Mouse (Mus musculus) liver, embryonic 11.5 days (tissue): Measurements from ENCODE around the gene Gstt4. TPM values are rescaled to one million over a fixed set of nuclear protein-coding genes. Genes with fewer than 3 reads are reported as not detected.
A peak's percentile ranks its signal among the peaks of the same experiment; 100 is the strongest.
"Not testable (repeated sequence)": the region's sequence is repeated elsewhere in the genome, so short reads cannot be mapped to it uniquely, and the experiment has no call there.

Source experiments
- ATAC-seq: fragments of 200-750 bp; cut with Nextera tagmentation; replicated peaks from 2 replicates; pipeline ENCODE4 v1.8.0; 2017; ENCODE audit warnings: moderate number of reproducible peaks, mild to moderate bottlenecking, moderate TSS enrichment, moderate library complexity; ENCODE audit not compliant: low FRiP score
- DNase-seq: peaks from one replicate; pipeline ENCODE4 v3.0.0-alpha.2; 2017; ENCODE audit warnings: low spot score
- H3K27ac ChIP-seq: fragments of 300-500 bp; sonication (generic); 2 replicates; pipeline ENCODE4 v1.5.1; 2014; ENCODE audit warnings: mild to moderate bottlenecking, low read depth, low read length, control low read depth
- H3K27me3 ChIP-seq: fragments of 300-500 bp; sonication (generic); replicated peaks from 2 replicates; pipeline ENCODE4 v1.6.1; 2014; ENCODE audit warnings: low read length, mixed read lengths; ENCODE audit not compliant: control insufficient read depth, insufficient read depth
- H3K36me3 ChIP-seq: fragments of 300-500 bp; sonication (generic); 2 replicates; pipeline ENCODE4 v1.6.1; 2014; ENCODE audit warnings: mild to moderate bottlenecking, low read length, moderate library complexity, mixed read lengths; ENCODE audit not compliant: control insufficient read depth, insufficient read depth
- H3K4me1 ChIP-seq: fragments of 300-500 bp; sonication (generic); replicated peaks from 2 replicates; pipeline ENCODE4 v1.6.1; 2014; ENCODE audit warnings: low read length, mixed read lengths; ENCODE audit not compliant: control insufficient read depth, insufficient read depth
- H3K4me2 ChIP-seq: fragments of 300-500 bp; sonication (generic); 2 replicates; pipeline ENCODE4 v1.6.1; 2014; ENCODE audit warnings: mild to moderate bottlenecking, control low read depth, moderate library complexity
- H3K4me3 ChIP-seq: fragments of 300-500 bp; sonication (generic); 2 replicates; pipeline ENCODE4 v1.5.1; 2014; ENCODE audit warnings: low read depth, low read length, control low read depth
- H3K9ac ChIP-seq: fragments of 300-500 bp; sonication (generic); 2 replicates; pipeline ENCODE4 v1.6.1; 2014; ENCODE audit warnings: low read depth, low read length, control low read depth
- H3K9me3 ChIP-seq: fragments of 300-500 bp; sonication (generic); 2 replicates; pipeline ENCODE4 v1.6.1; 2016; ENCODE audit warnings: low read length, inconsistent platforms, mixed read lengths; ENCODE audit not compliant: control insufficient read depth
- WGBS: fragments of 180-500 bp; shearing (Covaris S2); extraction: QIAGEN DNeasy Blood & Tissue Kit; methylation state at CpG from one replicate; pipeline ENCODE4 v1.1.7; 2014; 5-methylcytosine and 5-hydroxymethylcytosine counted together
- polyA plus RNA-seq: library from polyadenylated mRNA; unstranded; fragments of >200 nt; fragmentation: Nextera tagmentation; extraction: Ambion mirVana; gene quantifications from 2 replicates; pipeline ENCODE4 v1.2.1, GENCODE M21; 2014

The Gstt4 gene
- polyA plus RNA-seq, 1 experiment from 2014 or later, result not detected

DNA sequence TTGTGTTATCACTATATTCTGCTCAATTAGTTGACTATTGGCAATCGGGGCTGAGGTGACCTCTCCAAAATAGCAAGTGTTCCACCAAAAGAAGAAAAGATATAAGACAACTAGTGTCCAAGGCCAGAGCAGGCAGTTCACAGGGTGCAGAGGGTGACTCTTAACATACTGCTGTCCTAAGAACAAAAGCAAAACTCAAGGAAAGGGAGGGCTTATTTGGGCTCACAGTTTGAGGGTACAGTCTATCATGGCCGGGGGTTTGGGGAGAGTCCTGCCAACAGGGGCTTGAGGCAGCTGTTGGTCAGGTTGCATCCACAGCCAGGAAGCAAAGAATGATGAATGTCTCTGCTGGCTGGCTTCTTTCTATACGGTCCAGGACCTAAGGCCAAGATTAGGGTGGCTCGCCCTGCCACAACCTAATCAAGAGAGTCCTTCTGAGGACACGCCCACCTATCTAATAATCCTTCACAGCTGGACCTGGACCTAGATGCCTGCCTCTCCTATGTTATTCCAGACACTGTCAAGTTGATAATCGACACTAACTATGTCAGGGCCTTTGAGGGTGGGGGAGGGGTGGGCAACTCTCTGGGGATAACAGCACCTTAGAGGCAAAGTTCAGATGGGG, 23.1 kb upstream of the Gstt4 start:
- DNase-seq (no peak), ATAC-seq (peak; percentile 95)
- no peak overlapping the region for H3K4me3 ChIP-seq
- H3K9me3 ChIP-seq, result no peaks in the 10 kb centered on the region
- no peaks in the 10 kb centered on the region for H3K27me3 ChIP-seq
- H3K9ac ChIP-seq, result no peak overlapping the region
- H3K4me1 ChIP-seq, result peaks cover 13% of the 10 kb centered on the region
- H3K27ac ChIP-seq, result 0 out of 2 replicates have a peak overlapping the region, but pooled peaks have one; percentile 19
- 50% methylated on average over 6 of the region's 6 CpGs for WGBS
- no peaks in the 10 kb centered on the region for H3K36me3 ChIP-seq
- H3K4me2 ChIP-seq, result peak overlapping the region; percentile 30; the same call in 1 of the 2 replicates

DNA sequence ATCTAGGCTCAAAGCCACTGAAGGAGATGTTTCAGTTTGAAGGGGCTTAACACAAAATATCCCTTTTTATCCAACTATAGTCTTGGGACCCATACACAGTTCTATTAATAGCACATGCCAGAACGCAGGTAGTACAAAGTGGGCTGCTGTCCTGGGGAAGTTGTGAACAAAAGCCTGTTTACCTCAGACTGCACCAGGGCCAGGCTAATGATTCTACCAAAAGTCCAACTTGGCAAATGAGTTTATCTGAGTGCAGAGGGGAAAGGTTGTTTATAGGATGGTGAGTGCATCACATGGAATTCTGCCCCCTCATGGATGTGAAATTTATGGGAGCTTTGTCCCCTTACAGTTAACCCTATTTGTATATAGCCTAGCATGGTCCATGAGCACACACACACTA, 22.5 kb upstream of the Gstt4 start:
- no peak overlapping the region for H3K27ac ChIP-seq
- WGBS, result 74% methylated on average over 1 of the region's 1 CpGs
- no peak overlapping the region for H3K4me2 ChIP-seq
- no peaks in the 10 kb centered on the region for H3K27me3 ChIP-seq
- no peak overlapping the region for H3K4me3 ChIP-seq
- no peaks in the 10 kb centered on the region for H3K9me3 ChIP-seq
- no peak for ATAC-seq
- H3K36me3 ChIP-seq, result no peaks in the 10 kb centered on the region
- H3K9ac ChIP-seq, result no peak overlapping the region
- H3K4me1 ChIP-seq, result peaks cover 13% of the 10 kb centered on the region
- DNase-seq, result no peak

- WGBS, result 75% methylated on average over 6 of the region's 6 CpGs
- H3K27ac ChIP-seq, H3K36me3 ChIP-seq, H3K27me3 ChIP-seq, H3K4me3 ChIP-seq, H3K4me2 ChIP-seq, ATAC-seq, DNase-seq, H3K9me3 ChIP-seq, H3K9ac ChIP-seq: not testable (repeated sequence)
- peaks cover 13% of the 10 kb centered on the region for H3K4me1 ChIP-seq
These were observed 21.6 kb upstream of the Gstt4 start for GRCm38 (mm10) chr10:75843898-75844297.

DNA sequence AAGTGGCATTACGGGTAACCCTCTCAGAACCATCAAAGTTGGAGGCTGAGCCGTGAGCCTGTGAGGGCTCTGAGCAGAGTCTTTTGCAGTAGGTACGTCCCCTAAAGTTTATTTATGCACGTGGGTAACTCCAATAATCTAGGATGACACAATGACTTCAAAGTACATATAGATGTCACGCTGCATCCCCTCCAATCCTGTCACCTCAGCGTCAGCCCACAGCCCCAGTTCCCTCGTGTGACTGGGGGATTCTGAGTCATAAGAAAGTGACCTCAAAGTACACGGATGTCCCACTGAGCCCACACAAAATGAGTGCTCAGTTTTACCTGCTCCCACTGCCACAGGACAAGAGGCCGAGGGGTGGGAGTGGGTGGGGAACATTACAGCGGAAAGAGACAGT, 16.7 kb upstream of the Gstt4 start:
- Histone ChIP-seq H3K9me3 (no peaks in the 10 kb centered on the region), H3K27ac (no peak overlapping the region), H3K27me3 (no peaks in the 10 kb centered on the region), H3K36me3 (no peaks in the 10 kb centered on the region), H3K4me3 (no peak overlapping the region), H3K4me2 (no peak overlapping the region), H3K4me1 (peaks cover 23% of the 10 kb centered on the region), H3K9ac (no peak overlapping the region)
- DNase-seq (no peak), ATAC-seq (no peak)
- 77% methylated on average over 10 of the region's 10 CpGs for WGBS

DNA sequence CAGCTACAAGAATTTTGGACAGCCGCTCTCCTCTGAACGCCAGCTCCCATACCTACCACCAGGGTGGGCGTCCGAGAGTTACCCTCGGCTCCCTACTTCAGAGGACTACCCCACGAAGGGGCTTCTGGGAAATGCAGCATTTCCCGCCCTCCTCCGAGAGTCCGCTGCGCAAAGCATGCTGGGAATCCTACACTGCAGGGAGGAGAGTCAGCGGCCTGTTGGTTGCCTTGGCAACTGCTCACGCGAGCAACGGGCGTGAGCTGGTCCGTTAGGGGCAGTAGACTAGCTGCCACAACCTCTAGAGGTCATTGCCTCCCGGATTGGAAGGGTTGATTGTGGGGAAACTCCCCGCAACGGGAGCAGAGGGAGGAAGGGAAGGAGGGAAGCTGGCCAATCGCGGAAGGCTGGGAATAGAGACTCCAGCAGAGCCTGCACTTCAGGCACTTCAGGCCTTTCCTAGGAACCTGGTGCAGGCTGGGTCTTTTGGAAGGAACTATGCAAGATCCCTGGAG, 15.0 kb upstream of the Gstt4 start, which contains the start of gene Gstt2:
Gene Gstt2, minus strand, starts transcription at position 177 of the 512 bp plus-strand sequence.
- H3K4me1 ChIP-seq, result peaks cover 31% of the 10 kb centered on the region
- H3K4me3 ChIP-seq, result peak within 1 kb of the TSS; percentile 51
- H3K36me3 ChIP-seq, result no peaks in the 10 kb centered on the region
- peak within 1 kb of the TSS; percentile 94 for H3K4me2 ChIP-seq
- H3K9ac ChIP-seq, result peak within 1 kb of the TSS; percentile 77
- ATAC-seq, result peak; percentile 81
- H3K27me3 ChIP-seq, result no peaks in the 10 kb centered on the region
- H3K9me3 ChIP-seq, result no peaks in the 10 kb centered on the region
- WGBS, result under 1% methylated on average over 21 of the region's 21 CpGs
- peak within 1 kb of the TSS; percentile 77 for H3K27ac ChIP-seq
- peak; percentile 90 for DNase-seq

GRCm38 (mm10) chr10:75835761-75836531, 13.6 kb upstream of the Gstt4 start:
- WGBS, result 16% methylated on average over 10 of the region's 10 CpGs
- peak overlapping the region; percentile 49 for H3K9ac ChIP-seq
- H3K27ac ChIP-seq, result peak overlapping the region; percentile 77
- H3K4me2 ChIP-seq, result peak overlapping the region; percentile 94
- no peaks in the 10 kb centered on the region for H3K27me3 ChIP-seq
- no peaks in the 10 kb centered on the region for H3K9me3 ChIP-seq
- DNase-seq (no peak), ATAC-seq (no peak; the same call in 1 of the 2 replicates)
- peaks cover 31% of the 10 kb centered on the region for H3K4me1 ChIP-seq
- H3K36me3 ChIP-seq, result no peaks in the 10 kb centered on the region
- H3K4me3 ChIP-seq, result peak overlapping the region; percentile 52

GRCm38 (mm10) chr10:75835307-75835706, 13.0 kb upstream of the Gstt4 start:
- Histone ChIP-seq H3K27ac (peak overlapping the region; percentile 77), H3K4me3 (peak overlapping the region; percentile 52), H3K36me3 (no peaks in the 10 kb centered on the region), H3K4me1 (peaks cover 31% of the 10 kb centered on the region), H3K27me3 (no peaks in the 10 kb centered on the region), H3K9ac (peak overlapping the region; percentile 63), H3K9me3 (no peaks in the 10 kb centered on the region), H3K4me2 (peak overlapping the region; percentile 94)
- DNase-seq (peak; percentile 83), ATAC-seq (peak; percentile 67)
- under 1% methylated on average over 10 of the region's 10 CpGs for WGBS

DNA sequence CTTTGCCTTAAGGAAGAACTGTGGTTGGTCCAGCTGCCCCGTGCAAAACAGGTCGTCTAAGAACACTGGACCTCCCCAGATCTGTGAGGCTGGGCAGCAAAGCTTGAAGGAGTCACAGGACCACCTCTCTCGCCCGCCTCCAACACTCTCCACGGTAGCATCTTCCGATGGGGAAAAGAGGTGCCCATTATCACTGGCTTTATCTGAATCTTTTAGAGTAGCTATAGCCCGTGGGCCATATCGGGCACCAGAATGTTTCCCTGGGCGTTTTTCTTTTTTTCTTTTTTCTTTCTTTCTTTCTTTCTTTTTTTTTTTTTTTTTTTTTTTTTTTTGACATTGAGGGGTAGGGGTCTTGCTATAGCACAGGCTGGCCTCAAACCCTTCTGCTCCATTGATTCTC, 12.4 kb upstream of the Gstt4 start:
- no peaks in the 10 kb centered on the region for H3K36me3 ChIP-seq
- WGBS, result 8% methylated on average over 9 of the region's 9 CpGs
- no peaks in the 10 kb centered on the region for H3K9me3 ChIP-seq
- H3K9ac ChIP-seq, result peak overlapping the region; percentile 63
- peaks cover 31% of the 10 kb centered on the region for H3K4me1 ChIP-seq
- DNase-seq, result no peak
- ATAC-seq, result no peak
- H3K4me3 ChIP-seq, result peak overlapping the region; percentile 52
- peak overlapping the region; percentile 77; the same call in 1 of the 2 replicates for H3K27ac ChIP-seq
- H3K27me3 ChIP-seq, result no peaks in the 10 kb centered on the region
- peak overlapping the region; percentile 94 for H3K4me2 ChIP-seq
